Mouse (Mus musculus): Measurements from ENCODE around the gene Rbms1.

- TF ChIP-seq CTCF (IDR thresholded peaks at IDR 0.05; ENCODE audit: control insufficient read depth, insufficient read depth, low read length) (no peak), POLR2A (IDR thresholded peaks at IDR 0.05; ENCODE audit: borderline replicate concordance, control insufficient read depth, low read depth, low read length) (no peak)
Observed at GRCm38 (mm10) chr2:60923756-60924544, 39.0 kb downstream of the Rbms1 start.

All from bone marrow, adult 2 months (tissue).